Mouse (Mus musculus): Measurements from ENCODE around the gene E130114P18Rik. TPM values are rescaled to one million over a fixed set of nuclear protein-coding genes. Genes with fewer than 3 reads are reported as not detected.

Gene E130114P18Rik
- polyA plus RNA-seq, 1 experiment from 2014 or later: 30.7 TPM

DNA sequence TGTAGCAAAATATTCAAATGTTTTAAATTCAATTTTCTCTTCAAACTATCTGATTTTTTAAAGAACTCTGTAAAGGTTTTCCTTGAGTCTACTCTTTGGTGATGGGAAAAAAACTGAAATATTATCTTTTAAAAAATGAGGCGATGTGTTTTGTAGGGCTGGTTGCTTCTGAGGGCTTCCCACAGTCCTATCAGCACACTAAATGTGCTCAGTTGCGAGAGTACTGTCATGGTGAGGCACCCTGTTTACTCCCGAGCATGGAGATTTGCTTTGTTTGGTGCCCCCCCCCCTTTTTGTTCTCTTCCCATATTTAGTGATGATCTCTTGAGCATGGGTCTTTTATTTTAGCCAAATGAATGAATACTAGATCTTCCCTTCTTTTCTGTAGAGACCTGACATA lies 4.2 kb upstream of the E130114P18Rik start:
- H3K9ac ChIP-seq: no peak overlapping the region
- H3K36me3 ChIP-seq: peaks cover 15% of the 10 kb centered on the region
- no peaks in the 10 kb centered on the region for H3K9me3 ChIP-seq
- no peak for ATAC-seq (ENCODE audit: low read depth)
- H3K27ac ChIP-seq (replicated peaks): no peak overlapping the region
- WGBS: 82% methylated on average over 3 of the region's 3 CpGs
- no peak overlapping the region for H3K4me2 ChIP-seq
- H3K4me1 ChIP-seq (replicated peaks): peaks cover 43% of the 10 kb centered on the region
- no peaks in the 10 kb centered on the region for H3K27me3 ChIP-seq
- no peak overlapping the region for H3K4me3 ChIP-seq

GRCm38 (mm10) chr4:97780666-97781435 lies 3.0 kb upstream of the E130114P18Rik start:
- Histone ChIP-seq H3K4me3 (peak overlapping the region; percentile 10), H3K4me2 (peak overlapping the region; percentile 85), H3K27me3 (peaks cover 5% of the 10 kb centered on the region; the same call in 1 of the 2 replicates), H3K4me1 (replicated peaks) (peaks cover 48% of the 10 kb centered on the region), H3K36me3 (peaks cover 15% of the 10 kb centered on the region), H3K27ac (replicated peaks) (no peak overlapping the region), H3K9me3 (no peaks in the 10 kb centered on the region), H3K9ac (peak overlapping the region; percentile 35; the same call in 1 of the 2 replicates)
- ATAC-seq (ENCODE audit: low read depth): no peak
- 77% methylated on average over 7 of the region's 7 CpGs for WGBS

DNA sequence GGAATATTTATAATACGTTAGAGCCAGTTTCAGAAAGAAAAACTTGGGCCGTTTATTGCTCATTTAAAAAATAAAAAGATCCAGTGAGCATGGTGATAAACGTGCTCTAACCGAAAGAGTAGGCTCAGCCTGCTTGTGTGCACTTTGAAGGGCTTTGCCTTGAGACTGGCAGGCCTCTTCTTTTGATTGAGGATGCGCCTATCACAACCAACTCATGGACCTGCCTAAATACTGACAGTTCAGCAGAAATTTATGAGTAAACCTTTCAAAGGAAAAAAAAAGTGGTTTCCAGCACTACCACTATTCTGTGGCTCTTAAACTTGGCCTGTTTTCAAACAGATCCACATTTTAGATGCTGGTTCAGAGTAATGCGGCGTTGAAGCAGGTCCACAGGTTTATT lies 2.1 kb upstream of the E130114P18Rik start:
- peaks cover 46% of the 10 kb centered on the region for H3K4me1 ChIP-seq (replicated peaks)
- WGBS: 25% methylated on average over 7 of the region's 7 CpGs
- peaks cover 11% of the 10 kb centered on the region for H3K27me3 ChIP-seq
- H3K9me3 ChIP-seq: no peaks in the 10 kb centered on the region
- peak overlapping the region; percentile 99 for H3K9ac ChIP-seq
- peak overlapping the region; percentile 85 for H3K4me2 ChIP-seq
- ATAC-seq (ENCODE audit: low read depth): no peak
- peaks cover 15% of the 10 kb centered on the region for H3K36me3 ChIP-seq
- peak overlapping the region; percentile 91 for H3K4me3 ChIP-seq
- peak overlapping the region; percentile 95 for H3K27ac ChIP-seq (replicated peaks)

GRCm38 (mm10) chr4:97779003-97779930 lies 1.4 kb upstream of the E130114P18Rik start:
- Histone ChIP-seq H3K4me2 (peak overlapping the region; percentile 85), H3K9ac (peak overlapping the region; percentile 99), H3K4me1 (replicated peaks) (peaks cover 49% of the 10 kb centered on the region), H3K27ac (replicated peaks) (peak overlapping the region; percentile 95), H3K9me3 (no peaks in the 10 kb centered on the region), H3K4me3 (peak overlapping the region; percentile 91), H3K27me3 (peaks cover 17% of the 10 kb centered on the region), H3K36me3 (peaks cover 15% of the 10 kb centered on the region)
- no peak for ATAC-seq (ENCODE audit: low read depth)
- 6% methylated on average over 18 of the region's 18 CpGs for WGBS

GRCm38 (mm10) chr4:97778211-97779002 lies 529 bp upstream of the E130114P18Rik start:
- peak; percentile 29 for ATAC-seq (ENCODE audit: low read depth)
- Histone ChIP-seq H3K4me3 (peak overlapping the region; percentile 91), H3K4me2 (peak overlapping the region; percentile 85), H3K9me3 (no peaks in the 10 kb centered on the region), H3K9ac (peak overlapping the region; percentile 99), H3K27ac (replicated peaks) (peak overlapping the region; percentile 95), H3K36me3 (peaks cover 9% of the 10 kb centered on the region), H3K27me3 (peaks cover 17% of the 10 kb centered on the region), H3K4me1 (replicated peaks) (peaks cover 49% of the 10 kb centered on the region)
- WGBS: under 1% methylated on average over 71 of the region's 94 CpGs

DNA sequence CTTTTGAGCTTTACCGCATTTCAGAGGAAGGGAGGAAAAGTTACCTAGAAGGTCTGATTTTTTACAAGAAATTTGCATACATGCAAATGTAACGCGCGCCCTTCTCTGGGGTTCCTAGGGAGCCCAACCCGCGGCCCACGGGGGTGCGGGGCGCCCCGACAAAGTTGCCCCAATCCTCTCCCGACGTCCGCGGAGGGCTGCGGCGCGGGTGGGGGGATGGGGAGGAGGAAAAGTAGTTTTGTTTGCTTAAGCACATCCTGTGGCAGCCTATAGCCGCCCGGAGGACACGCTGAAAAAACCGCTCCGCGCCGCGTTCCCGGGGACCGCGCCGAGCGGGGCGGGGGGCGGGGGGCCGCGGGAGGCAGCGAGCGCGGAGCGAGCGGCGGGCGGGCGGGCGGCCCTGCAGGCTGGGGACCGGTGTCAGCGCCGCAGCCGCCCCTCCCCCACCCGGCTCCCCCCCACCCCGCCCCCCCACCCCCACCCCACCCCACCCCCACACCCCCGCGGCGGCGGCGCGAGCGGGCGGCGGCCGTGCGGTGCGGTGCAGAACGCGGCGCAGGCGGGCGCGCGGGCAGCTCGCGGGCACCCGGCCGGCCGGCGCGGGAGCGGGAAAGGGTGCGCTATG lies 685 bp downstream of the E130114P18Rik start:
- Histone ChIP-seq H3K4me3 (peak overlapping the region; percentile 91), H3K9me3 (no peaks in the 10 kb centered on the region), H3K4me1 (replicated peaks) (peaks cover 41% of the 10 kb centered on the region), H3K4me2 (peak overlapping the region; percentile 85), H3K27me3 (peaks cover 17% of the 10 kb centered on the region), H3K27ac (replicated peaks) (peak overlapping the region; percentile 95), H3K9ac (peak overlapping the region; percentile 99), H3K36me3 (no peaks in the 10 kb centered on the region)
- ATAC-seq (ENCODE audit: low read depth): peak; percentile 54
- WGBS: under 1% methylated on average over 54 of the region's 77 CpGs

DNA sequence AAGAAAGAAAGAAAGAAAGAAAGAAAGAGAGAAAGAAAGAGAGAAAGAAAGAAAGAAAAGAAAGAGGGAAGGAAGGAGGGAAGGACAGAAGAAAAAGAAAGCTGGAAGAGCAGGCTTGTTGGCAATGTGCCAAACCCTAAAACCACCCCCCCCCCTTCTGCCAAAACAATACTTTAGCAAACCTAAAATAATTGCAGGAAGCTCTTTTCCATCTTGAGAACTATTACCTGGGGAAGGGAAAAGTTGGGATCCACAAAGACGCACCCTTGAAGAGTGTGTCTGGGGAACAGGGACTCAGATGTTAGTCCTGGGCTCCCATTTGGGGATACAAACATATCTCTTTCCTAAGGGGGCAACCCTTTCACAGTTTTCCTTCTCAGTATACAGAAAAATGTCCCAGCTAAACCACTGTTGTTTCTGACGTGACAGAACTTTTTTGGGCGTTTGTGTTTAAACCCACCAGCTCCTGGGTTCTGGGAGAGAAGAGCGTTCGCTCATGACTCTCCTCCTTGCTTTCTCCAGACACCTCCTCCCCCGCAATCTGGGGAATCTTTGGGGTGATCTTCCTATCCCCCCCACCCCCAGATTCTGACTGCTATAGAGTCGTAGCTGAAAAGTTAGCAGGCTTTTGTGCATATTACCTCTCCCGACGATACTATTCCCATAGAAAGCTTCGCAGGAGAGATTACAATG lies 1.3 kb downstream of the E130114P18Rik start:
- peak overlapping the region; percentile 85 for H3K4me2 ChIP-seq
- no peaks in the 10 kb centered on the region for H3K9me3 ChIP-seq
- peak overlapping the region; percentile 95 for H3K27ac ChIP-seq (replicated peaks)
- H3K4me3 ChIP-seq: peak overlapping the region; percentile 91
- under 1% methylated on average over 10 of the region's 10 CpGs for WGBS
- H3K9ac ChIP-seq: peak overlapping the region; percentile 99
- ATAC-seq (ENCODE audit: low read depth): no peak
- no peaks in the 10 kb centered on the region for H3K36me3 ChIP-seq
- H3K4me1 ChIP-seq (replicated peaks): peaks cover 46% of the 10 kb centered on the region
- peaks cover 17% of the 10 kb centered on the region for H3K27me3 ChIP-seq

- H3K4me2 ChIP-seq: peak overlapping the region; percentile 85
- peak overlapping the region; percentile 61 for H3K9ac ChIP-seq
- H3K9me3 ChIP-seq: no peaks in the 10 kb centered on the region
- H3K4me3 ChIP-seq: peak overlapping the region; percentile 91
- peaks cover 49% of the 10 kb centered on the region for H3K4me1 ChIP-seq (replicated peaks)
- ATAC-seq (ENCODE audit: low read depth): no peak
- under 1% methylated on average over 20 of the region's 20 CpGs for WGBS
- H3K36me3 ChIP-seq: no peaks in the 10 kb centered on the region
- H3K27ac ChIP-seq (replicated peaks): peak overlapping the region; percentile 87
- H3K27me3 ChIP-seq: peaks cover 17% of the 10 kb centered on the region
These were observed 2.2 kb downstream of the E130114P18Rik start for GRCm38 (mm10) chr4:97775494-97776265.

DNA sequence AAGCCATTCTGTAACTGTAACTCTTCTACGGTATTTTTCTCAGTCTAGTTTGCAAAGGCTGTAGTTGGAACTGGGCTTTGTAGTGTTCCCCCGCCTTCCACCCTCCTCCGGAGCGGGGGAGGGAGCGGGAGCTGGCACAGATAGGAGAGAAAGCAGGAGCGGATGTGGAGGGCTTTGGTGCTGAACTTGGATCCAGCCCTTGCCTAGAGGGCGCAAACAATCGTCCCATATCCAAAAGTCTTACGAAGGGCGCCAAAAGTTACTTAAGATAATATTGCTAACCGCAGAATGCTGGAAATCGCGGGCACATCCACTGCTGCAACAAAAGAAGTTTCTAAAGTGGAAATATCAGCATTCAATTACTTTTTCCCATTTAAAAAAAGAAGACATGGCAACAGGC lies 2.8 kb downstream of the E130114P18Rik start:
- no peak for ATAC-seq (ENCODE audit: low read depth)
- no peaks in the 10 kb centered on the region for H3K9me3 ChIP-seq
- H3K27me3 ChIP-seq: peaks cover 17% of the 10 kb centered on the region
- peak overlapping the region; percentile 85 for H3K4me2 ChIP-seq
- peak overlapping the region; percentile 87 for H3K27ac ChIP-seq (replicated peaks)
- H3K4me3 ChIP-seq: peak overlapping the region; percentile 91
- peaks cover 49% of the 10 kb centered on the region for H3K4me1 ChIP-seq (replicated peaks)
- H3K36me3 ChIP-seq: no peaks in the 10 kb centered on the region
- peak overlapping the region; percentile 61 for H3K9ac ChIP-seq
- under 1% methylated on average over 13 of the region's 13 CpGs for WGBS

DNA sequence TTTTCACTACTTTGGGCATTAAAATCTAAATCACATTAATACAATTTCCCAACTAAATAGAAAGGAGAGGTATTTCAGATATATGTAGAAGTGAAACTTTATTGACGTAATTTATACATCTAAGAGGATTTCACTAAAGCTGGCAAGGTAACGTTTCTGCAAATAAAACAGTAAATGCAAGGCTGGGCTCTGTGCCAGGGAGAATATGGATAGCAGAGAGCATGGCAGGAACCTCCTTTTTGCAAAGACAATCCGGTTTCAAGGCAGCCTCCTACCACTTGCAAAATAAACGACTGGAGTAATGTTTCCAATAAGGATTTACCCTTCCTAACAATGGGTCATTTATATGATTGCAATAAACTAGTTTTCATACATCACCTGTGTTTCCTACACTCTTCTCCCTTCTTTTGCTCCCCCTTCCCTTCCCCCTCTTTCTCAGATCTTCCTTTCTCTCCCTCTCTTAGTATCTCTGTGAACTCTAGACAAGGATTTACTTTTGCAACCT lies 3.4 kb downstream of the E130114P18Rik start:
- ATAC-seq (ENCODE audit: low read depth): no peak
- H3K4me1 ChIP-seq (replicated peaks): peaks cover 45% of the 10 kb centered on the region
- 18% methylated on average over 4 of the region's 4 CpGs for WGBS
- H3K9me3 ChIP-seq: no peaks in the 10 kb centered on the region
- no peaks in the 10 kb centered on the region for H3K36me3 ChIP-seq
- peaks cover 17% of the 10 kb centered on the region for H3K27me3 ChIP-seq
- peak overlapping the region; percentile 85 for H3K4me2 ChIP-seq
- H3K27ac ChIP-seq (replicated peaks): peak overlapping the region; percentile 87
- H3K9ac ChIP-seq: peak overlapping the region; percentile 61
- H3K4me3 ChIP-seq: peak overlapping the region; percentile 91

Data from neural tube, embryonic 13.5 days (tissue).